Mouse (Mus musculus) layer of hippocampus, postnatal 10 days (tissue): ENCODE measurements around the gene Esd. TPM values are rescaled to one million over a fixed set of nuclear protein-coding genes. Genes with fewer than 3 reads are reported as not detected.

ENCODE experiments used
- DNase-seq, 2 experiments: peaks; one replicate each; pipeline ENCODE4 v3.0.0; 2021; ENCODE audit warnings: low spot score in 2 of 2
- long read RNA-seq: library from polyadenylated mRNA; stranded (forward); transcript quantifications from one replicate; pipeline ENCODE4 v2.0.0, GENCODE M21; 2023
- total RNA-seq, 2 experiments: library from RNA; stranded (reverse); gene quantifications; 2 replicates each; pipeline ENCODE4 v1.2.3; 2021

The Esd gene
- 10 to 100 TPM; 83.8 to 84.3 TPM for total RNA-seq
- long read RNA-seq, transcript Esd-201 (9 exons, 1,988 nt): major isoform, 110 of 122 reads
- long read RNA-seq, partial matches to known transcripts: 5 of 122 reads
- long read RNA-seq, other reads (novel, unspliced or antisense): 2 of 122 reads

DNA sequence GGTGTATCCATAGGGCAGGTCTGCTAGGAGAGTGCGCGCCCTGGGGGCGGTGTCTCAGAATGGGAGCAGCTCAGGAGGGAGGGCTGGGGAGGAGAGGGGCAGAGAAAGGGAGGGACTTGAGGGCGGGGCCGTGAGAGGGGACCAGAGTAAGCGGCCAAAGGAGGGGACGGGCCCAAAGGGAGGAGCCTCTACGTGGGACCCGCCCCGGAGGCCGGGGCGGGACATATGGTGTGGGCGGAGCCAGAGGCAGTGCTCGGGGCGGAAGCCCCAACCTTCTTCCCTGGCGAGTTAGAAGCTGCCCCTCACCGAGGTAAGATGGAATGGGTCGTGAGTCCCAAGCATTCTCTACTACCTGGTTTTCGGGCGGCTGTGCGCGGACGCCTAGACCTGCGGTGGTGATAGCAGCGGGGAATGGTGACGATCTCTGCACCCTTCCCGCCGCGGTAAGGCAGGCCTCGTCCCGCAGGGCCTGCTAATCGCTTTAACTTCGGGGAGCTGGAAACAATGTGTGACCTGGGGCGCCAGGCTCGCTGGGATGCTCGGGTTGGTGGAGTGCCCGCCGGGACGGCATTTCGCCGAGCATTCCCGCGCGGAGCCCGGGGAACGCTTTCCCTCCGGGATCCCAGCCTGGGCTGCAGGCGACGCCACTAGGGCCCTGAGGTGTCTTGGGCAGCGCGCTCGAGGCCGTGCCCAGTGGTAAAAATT lies at the start of gene Esd:
Gene Esd (plus strand): TSS at position 219 of the 705 bp plus-strand sequence.
- DNase-seq: peak; percentile 78 to 86

DNA sequence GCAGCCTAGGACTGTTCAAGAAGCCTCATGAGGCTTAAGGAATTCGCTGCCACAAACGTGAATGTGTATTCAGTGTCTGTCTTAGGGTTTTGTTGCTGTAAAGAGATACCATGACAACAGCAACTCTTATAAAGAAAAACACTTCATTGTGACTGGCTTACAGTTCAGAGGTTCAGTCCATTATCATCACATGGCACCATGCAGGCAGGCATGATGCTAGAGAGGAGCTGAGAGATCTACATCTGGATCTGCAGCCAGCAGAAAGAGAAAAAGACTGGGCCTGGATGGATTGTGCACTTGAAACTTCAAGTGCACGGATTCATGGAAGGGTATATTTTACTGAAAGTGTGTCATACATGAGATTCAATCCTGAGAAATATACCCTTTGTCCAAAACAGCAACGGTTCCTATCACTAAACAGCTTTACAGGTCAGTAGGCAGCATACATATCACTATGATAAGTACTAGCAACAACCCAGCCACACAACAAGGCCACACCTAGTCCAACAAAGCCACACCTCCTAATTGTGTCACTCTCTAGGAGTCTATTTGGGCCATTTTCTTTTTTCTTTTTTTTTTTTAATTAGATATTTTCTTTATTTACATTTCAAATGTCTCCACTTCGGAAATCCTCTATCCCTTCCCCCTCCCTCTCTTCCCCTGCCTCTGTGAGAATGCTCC lies 47.7 kb upstream of the Esd start:
- DNase-seq: no peak

- DNase-seq: no peak
Observed at GRCm38 (mm10) chr14:74691963-74692362, 40.1 kb upstream of the Esd start.

- no peak for DNase-seq
Observed at GRCm38 (mm10) chr14:74696766-74697165, 35.3 kb upstream of the Esd start.

DNA sequence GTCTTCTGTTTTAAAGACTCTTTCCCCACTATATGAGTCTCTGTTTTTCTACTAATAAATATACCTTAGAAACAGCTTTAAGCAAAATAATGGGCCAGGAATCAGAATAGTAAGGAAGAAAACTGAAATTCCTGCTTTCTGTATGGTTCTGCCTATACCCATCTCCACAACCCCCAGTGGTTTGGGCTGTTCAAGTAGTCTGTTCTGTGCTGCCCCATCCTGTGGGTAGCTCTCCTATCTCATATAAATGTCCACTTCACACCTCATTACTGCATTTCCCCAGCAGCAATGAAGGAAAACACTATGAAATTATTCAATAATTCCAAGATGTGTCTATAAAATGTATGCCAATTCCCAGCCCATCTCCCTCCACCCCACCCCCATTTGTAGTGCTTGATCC lies 34.7 kb upstream of the Esd start:
- DNase-seq: no peak

- no peak for DNase-seq
Observed at GRCm38 (mm10) chr14:74699241-74699640, 32.9 kb upstream of the Esd start.

DNA sequence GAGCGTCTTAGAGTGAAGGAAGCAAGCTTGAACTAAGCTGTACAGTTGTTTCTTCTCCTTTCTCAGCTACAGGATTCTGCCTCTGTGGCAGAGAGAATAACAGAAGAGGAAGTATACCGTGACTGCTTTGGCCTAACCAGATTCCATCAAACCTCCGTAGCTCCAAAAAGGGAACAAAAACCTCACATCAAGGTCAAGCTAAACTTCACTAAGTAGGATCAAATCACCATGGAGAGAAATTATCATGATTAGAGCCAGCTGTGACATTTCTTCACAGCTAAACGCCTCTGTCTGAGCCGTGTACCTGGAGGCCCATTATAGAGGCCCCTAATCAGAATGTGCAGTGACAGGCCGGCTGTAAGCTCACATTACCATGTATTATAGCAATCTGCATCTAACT lies 28.2 kb upstream of the Esd start:
- DNase-seq: no peak

GRCm38 (mm10) chr14:74709054-74709453 lies 23.0 kb upstream of the Esd start:
- DNase-seq: peak; percentile 56 to 57

GRCm38 (mm10) chr14:74723541-74723940 lies 8.6 kb upstream of the Esd start:
- no peak for DNase-seq

DNA sequence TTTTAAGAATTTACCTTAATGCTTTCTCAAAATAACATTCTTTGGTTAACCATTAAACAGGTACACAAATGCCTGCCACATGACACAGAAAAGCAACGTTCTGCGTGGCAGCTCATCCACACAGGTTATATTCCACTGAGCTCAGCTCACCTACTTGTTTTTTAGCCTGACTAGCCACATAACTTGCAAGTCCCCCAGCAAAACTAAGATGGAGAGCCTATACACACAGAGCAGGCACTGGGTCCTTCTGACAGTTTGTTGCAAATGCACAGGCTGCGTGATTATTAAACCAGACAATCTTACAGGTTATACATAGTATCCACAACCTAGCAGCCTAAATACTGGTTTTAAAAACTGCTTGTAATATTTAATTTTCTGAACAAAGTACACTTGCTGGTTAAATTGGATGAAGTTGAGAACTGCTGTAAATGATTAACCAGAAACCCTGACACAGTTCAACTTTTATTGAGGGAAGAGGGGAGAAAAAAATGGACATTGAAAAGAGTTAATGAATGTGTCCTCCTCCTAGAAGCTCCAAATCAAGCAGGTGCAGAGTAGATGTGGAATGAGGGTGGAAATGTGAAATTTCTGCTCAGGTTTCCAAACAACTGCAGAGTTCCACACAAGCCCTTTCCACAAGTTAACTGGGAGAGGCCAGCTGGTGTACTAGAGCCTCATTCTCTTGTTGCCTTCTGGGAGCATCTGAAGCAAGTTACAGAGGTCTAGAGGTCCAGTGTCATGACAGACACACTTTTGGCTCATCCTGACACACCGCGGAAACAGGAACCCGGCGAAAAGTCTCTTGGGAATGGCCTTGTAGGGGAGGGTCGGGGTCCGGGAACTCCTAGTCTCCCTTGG lies 647 bp upstream of the Esd start:
- no peak for DNase-seq

- DNase-seq: no peak
Observed at GRCm38 (mm10) chr14:74733397-74733796, 1.3 kb downstream of the Esd start.

GRCm38 (mm10) chr14:74735471-74735870 lies 3.4 kb downstream of the Esd start:
- DNase-seq: no peak

- no peak for DNase-seq
Observed at GRCm38 (mm10) chr14:74736850-74737249, 4.8 kb downstream of the Esd start.

DNA sequence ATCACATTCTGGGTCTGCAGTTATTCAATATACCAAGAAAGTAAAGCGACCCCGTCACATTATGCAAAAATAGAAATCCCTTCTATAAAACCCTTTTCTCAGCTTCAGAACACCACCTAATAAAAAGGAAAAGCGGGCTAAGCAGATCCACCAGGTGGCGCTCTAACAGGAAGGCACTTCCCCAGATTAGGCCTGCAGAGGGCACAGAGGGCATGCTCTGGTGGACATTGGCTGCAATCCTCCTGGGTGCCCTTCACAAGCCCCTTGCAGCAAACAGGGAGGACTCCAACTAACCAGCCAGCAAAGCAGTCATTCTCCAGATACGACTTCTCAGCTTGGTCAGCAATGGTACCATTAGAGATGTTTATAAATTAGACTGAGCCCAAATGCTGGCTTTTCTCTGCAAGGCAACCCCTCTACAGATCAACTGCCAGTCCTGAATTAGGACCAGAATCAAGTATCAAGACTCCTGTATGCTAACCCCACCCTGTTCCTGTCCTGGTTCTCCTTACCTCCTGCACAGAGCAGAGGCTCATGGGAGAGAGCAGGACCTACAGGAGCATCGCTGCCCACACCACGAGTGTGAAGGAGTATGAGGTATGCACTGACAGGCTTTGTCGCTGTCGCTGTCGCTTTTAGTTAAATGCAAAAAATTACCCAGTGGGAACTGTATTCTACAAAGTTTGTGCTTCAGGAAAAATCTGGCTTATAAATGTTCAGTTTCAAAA lies 32.3 kb downstream of the Esd start:
- DNase-seq: peak; percentile 78 to 79

- no peak for DNase-seq
Observed at GRCm38 (mm10) chr14:74767892-74768291, 35.8 kb downstream of the Esd start.

DNA sequence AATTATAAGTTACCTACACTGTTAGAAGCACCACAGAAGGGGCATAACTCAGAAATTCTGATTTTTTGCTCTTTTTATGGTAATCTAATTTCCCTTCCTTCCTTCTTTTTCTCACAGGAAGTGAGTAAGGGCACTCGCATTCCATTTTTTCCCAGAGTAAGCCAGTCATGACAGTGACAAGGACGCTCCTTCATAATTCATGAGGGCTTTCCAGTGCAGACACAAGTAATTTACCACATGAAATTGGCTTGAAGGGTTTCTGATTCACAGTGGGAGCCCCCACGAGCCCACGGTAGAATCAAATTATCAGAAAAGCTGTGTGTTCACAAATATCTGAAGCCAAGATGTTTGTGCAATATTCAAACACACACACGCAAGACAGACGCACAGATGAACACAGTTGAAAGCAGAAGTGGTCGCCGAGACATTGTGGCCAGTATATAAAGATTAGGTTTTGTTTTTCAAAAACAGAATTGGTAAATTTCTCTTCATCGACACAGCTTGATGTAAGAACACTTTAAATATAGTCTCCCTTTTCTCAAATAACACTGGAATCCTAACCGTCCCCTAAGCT lies 42.0 kb downstream of the Esd start:
- DNase-seq: no peak

GRCm38 (mm10) chr14:74784243-74784934 lies 52.3 kb downstream of the Esd start:
- DNase-seq: no peak

GRCm38 (mm10) chr14:74787717-74788116 lies 55.6 kb downstream of the Esd start:
- DNase-seq: no peak

DNA sequence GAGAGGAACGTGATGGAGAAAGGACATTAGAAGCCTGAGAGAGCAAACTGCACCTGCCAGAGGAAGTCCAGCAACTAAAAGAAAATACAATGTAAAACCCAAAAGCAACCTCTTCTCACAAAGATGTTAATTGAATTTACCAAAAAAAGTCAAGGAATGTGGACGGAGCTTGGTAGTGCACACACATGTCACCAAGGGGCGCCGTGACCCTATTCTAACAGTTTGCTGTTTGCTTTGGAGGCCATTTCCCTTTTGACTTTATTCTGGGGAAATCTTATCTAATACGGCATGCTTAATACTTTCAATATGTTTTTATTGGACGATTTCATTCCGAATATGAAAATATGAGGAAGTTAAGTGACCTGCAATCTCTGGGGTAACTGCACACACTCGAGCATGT lies 56.7 kb downstream of the Esd start:
- DNase-seq: peak in 1 of 2 experiments; percentile 29

DNA sequence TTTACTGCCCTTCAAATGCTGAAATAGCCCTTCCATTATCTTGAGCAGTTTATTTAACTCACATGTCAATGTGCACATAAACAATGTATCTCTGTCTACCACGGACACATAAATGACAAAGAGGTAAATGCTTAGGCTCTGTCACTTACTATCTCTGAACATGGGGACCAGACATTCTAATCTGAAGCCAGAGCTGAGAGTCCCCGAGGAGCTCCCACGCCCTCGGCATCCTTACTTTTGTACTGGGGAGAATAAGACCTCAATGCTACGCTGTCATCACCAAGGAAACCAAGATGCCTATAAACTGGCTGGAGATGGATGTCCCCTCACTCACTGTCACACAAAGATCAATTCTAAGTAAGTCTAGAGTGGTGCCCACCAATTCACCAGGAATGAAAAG lies 58.4 kb downstream of the Esd start:
- DNase-seq: no peak
